Mouse (Mus musculus): ENCODE measurements around the gene Cnot8.

Gene Cnot8

DNA sequence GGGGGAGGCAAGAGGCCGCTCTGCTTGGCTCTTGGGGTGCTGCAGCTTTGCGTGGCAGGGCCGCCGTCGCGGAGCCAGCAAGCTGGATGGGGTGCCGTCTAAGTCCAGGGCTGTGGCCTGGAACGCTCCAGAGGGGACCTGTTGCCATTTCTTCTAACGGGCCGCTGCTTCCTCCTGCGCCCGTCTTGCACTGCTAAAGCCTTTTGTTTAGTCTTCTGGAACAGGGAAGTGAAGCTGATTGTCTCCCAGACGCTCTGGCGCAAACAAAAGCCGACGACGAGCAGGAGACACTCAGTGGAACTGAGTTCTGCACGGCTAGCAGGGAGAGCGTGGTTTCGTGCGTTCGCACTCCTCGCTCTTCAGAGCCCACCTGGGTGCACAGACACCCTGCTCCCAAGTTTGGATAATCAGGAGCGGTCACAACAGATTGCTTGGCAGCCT, 418 bp downstream of the Cnot8 start:
- DNase-seq (ENCODE audit: low spot score) = peak; percentile 29

DNA sequence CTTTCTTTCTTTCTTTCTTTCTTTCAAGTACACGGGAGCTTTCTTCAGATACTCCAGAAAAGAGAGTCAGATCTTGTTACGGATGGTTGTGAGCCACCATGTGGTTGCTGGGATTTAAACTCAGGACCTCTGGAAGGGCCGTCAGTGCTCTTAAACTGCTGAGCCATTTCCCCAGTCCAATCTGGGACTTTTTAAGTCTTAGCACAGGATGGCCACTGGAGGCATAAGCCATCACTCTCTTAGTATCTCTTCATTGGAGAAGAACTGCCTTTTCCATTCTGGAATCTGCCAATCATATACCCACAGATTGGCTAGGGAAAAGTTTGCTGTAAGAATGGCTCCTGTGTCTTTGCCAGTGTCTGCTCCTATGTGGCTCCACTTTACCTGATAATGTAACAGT, 3.1 kb downstream of the Cnot8 start:
- DNase-seq (ENCODE audit: low spot score) = no peak

DNA sequence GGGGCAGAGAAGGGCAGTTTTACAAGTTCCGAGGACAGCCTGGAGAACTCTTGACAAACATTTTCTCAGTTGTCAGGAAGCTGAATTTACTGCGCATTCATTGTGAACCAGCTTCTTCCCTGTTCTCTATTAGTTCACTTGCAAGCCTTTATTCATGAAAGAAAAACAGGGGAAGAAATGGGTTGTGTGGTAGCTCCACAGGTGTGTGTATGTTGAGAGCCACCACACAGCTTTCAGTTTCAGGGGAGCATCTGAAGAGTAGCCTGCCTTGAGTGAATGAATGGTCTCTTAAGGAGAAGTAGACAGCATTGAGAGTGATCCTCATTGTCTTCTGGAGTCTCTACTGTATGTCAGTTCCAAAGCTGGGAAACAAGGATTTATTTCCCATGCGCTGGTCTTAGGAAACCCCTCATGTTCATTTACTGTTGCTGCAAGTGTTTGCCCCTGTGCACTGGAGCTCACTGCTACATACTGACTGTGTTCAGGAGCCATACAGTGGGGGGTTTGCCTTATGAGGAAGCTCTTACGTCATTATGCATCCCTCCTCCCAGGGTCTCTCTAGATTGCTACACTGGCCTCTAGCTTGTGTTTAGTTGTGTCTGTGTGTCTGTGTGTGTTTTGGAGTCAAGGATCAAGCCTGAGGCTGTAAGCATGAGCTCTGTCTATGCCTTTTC, 3.8 kb downstream of the Cnot8 start:
- DNase-seq (ENCODE audit: low spot score) = no peak

DNA sequence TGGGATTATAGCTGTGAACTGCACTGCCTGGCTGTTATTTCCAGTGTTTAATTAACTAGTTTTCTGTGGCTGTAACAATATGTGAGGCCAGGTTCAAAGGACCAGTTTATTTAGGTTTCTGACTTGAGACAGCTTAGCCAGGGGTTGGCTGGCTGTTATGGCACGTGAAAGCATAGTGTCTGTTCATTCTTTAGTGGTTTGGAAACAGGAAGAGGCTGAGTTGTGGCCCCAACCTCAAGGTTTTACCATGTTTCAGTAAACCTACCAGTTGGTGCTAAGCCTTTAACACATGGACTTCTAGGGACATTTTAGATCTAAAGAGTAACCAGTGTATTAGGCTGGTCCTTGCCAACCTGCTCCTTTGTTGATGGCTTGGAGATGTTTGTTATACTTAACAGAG, 12.6 kb downstream of the Cnot8 start:
- DNase-seq (ENCODE audit: low spot score) = no peak

DNA sequence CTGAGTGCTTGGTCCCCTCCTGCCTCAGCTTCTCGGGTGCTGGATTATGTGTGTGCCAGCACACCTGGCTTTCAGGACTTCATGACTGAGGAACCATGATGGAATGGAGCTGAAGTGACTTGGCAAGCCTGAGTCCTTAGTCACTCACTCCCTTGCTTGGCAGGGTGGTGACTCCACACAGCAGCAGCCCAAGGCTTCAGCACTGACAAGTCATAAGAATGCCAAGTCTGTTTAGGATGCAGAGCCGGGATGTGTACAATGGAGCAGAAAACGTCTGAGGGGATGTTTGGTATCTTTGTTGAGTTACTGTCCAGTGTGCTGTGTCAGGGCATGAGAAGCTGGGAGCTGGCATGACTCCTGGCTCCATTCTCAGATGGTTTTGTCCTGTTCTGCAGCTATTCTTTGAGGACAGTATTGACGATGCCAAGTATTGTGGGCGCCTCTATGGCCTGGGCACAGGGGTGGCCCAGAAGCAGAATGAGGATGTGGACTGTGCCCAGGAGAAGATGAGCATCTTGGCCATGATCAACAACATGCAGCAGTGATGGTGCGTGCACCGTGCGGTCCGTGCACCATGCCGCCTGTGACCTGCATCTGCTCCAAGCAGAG, 13.2 kb downstream of the Cnot8 start:
- DNase-seq (ENCODE audit: low spot score) = no peak

DNA sequence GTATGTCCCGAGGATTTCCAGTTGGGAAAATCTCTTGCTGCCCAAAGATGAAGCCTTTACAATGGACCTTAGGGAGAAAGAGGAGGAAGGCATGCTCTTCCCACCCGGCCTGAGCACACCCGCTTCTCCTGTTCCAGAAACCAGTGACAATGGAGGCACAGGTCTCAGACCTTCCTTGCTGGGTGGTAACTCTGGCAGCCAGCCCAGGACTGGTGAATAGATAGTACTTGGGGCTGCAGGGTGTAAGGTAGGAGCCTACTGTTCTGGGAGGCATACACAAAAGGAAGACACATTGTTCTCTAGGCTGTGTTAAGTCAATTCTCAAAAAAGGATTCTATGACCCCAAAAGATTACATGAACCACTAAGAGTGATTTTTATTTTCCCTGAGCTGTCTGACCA, 16.7 kb downstream of the Cnot8 start:
- no peak for DNase-seq (ENCODE audit: low spot score)

DNA sequence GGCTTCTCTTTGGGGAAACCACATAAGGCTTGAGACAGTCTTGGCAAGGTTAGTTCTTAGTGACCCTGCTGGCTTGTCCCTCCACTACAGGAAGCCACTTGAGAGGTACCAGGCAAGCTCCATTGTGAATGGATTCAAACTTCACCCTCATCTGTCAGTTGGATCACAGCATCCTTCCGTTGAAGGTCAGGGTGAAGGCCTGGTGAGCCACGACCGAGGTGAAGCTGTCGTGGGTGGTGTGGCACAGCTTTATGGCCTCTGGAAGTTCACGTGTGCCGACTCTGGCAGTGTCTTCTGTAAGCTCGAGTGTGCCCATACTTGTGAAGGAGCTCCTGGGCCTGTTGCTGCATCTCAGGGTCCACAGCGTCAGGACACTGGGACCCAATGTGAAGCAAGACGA, 17.4 kb downstream of the Cnot8 start:
- DNase-seq (ENCODE audit: low spot score) = no peak

DNA sequence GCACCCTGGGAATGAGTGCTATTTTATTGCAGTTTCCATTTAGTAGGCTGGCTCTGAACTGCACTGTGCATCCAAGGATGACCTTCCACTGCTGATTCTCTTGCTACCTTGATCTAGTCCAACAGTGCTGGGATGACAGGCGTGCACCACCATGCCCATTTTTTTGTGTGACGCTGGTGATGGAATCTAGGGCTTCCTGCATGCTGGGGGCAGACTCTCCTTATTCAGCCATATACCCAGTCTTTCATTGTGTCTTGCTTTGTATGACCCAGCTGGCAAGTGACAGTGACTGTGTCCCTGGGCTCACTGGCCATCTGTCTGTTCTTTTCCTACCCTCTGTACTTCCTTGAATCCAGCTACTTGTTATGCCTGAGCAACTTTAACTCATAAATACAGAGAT, 19.8 kb downstream of the Cnot8 start:
- DNase-seq (ENCODE audit: low spot score) = no peak

DNA sequence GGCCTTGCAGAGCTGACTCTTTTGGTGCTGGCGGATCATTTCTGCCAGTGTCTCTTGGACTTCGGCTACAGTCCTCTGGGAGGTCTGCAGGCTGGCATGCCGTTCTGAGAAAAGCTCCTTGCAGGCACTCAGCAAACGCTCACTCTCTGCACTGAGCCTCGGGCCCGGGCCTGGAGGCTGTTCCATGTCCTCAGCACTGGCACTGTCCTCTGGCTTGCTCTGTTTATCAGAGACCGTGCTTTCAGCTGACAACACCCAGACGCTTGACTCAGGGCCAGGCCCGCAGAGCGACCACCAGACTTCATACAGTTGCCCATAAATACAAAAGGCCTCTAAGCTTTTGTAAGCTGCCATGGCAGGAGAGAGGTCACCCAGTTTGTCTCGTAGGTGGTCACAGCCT, 21.1 kb downstream of the Cnot8 start:
- no peak for DNase-seq (ENCODE audit: low spot score)

DNA sequence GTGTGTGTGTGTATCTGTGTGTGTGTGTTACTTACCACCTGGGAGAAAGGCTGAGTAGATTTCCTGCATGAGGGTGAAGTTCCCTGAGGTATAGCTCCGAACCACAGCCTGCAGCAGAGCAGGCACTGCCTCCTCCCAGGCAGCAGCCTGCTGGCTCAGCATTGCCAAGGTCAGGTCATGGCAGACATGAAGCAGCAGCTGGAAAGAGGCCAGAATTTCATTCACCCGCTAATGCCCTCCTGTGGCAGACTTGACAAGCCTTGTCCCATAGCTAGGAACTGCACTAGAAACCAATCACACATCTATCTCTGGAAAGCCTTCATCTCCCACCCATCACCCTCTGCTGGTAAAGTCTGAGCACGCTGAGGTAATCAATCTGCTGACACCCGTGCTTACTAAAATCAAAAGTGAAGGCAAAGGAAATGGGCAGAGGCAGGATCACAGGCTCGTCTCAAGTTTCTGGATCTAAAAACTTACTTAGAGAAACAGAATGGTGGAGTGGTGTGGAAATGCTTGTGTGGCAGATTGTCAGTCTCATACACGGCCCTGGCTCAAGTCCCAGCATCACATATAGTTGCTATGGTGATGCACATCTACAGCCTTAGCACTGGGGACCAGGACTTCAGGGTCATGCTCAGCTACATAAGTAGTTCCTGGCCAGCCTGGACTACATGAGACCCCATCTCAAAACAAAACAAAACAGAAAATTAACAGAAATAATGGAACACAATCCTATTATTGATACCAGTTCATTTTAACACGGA, 22.6 kb downstream of the Cnot8 start:
- peak; percentile 52 for DNase-seq (ENCODE audit: low spot score)

DNA sequence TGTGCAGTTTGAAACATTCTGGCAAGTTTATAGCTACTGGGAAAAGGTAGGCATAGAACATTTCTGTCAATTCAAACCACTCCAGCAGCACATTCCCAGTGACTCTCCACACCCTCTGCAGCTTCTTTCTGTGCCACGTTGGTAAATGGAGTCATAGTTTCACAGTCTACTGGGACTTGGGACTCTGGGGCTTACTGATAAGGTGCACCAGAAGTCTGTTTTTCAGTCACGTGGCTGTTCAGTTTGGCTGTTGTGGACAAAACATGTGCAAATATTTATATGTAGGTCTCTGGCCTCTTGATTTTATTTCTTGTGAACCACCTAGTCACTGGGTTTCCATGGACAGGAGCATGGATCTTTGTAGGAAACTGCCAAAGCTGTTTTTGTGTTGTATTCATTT, 23.6 kb downstream of the Cnot8 start:
- DNase-seq (ENCODE audit: low spot score) = no peak

DNA sequence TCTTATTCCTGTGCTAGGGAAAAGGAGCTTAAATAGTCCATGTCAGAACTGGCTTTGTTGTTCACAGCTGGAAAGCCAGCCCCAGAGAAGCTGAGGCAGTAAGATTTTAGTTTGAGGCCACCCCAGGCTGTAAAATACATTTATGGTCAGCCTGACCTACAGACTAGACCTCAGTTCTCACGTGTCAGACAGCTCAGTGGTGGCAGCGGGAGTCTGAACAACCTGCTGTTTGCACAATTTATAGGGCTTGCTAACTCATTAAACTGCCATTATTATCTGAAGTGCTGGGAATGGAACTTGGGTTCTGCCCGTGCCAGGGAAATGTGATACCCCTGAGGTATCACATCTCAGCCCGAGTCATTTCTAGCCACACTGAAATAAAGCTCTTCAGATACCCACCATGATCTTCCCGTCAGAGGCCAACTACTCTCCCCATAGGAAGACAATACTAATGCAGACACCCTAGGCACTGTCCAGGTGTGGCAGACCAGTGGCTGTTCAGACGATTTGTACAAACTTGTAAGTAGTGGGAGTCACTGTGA, 25.4 kb downstream of the Cnot8 start:
- no peak for DNase-seq (ENCODE audit: low spot score)

DNA sequence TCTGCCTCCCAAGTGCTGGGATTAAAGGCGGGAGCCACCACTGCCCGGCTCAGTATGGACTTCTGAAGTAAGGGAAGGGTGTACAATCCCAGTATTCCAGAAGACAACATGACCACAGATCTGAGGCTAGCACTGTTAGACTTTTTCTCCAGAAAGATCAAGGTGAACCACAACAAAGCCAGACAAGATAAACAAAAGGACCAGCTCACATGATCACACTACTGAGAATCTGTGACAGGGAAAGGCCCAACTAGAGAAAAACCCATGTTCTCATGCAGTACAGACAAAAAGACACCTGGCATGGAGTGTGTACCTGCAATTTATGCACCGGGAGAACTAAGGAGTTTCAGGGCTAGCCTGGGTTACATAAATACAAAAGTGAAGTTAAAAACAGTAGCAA, 28.1 kb downstream of the Cnot8 start:
- DNase-seq (ENCODE audit: low spot score) = no peak

DNA sequence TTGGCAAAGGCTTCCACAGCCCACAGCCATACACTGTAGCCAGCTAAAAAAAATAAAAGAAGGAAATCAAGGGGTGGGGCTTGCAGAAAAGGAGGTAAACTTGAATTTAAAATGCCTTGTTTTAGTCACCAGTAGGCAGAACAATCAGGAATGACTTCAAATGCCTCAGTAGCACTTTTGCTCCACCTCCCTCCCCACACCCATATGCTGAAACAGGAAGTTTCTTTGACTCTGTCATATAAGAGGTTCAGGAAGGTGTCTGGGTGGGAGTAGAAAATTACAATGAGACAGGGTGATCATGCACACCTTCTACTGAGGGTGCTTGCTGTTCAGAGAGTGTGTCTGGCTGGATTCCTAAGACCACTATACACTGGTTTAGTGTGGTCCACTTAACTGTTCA, 30.9 kb downstream of the Cnot8 start:
- DNase-seq (ENCODE audit: low spot score) = no peak

DNA sequence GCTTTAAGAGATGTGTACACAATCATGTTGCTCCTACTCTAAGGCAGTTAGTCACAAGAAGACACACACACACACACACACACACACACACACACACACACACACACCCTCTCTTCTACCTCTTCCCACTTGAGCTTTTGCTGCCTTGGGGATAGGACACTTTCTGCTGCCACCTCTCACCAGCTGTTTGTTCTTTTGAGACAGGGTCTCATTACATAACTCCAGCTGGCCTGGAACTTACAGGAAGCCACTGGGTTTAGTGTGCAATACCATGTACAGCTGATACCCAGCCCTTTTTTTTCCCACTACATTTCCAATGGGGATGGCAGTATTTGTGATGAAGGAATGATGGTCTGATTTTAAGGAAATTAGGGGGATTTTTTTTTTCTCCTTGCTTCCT, 31.3 kb downstream of the Cnot8 start:
- DNase-seq (ENCODE audit: low spot score) = no peak

DNA sequence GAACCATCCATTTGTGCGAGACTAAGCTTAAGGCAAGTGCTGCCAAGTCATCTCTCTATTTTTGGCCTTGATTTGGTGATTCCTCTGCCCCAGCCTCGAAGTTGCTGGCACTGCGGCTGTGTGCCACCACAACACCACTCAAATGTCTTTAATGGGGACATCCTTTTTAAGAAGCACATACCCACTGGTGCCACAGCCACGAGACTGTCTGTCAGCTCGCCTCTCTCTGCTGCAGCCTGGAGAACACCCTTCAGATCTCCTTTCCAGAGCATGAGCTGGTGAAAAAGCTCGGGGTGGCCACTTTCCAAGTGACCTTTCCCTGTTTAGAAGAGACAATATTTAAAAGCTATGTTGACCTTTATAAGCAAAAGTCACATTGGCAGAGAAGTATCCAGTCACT, 32.7 kb downstream of the Cnot8 start:
- DNase-seq (ENCODE audit: low spot score) = no peak

DNA sequence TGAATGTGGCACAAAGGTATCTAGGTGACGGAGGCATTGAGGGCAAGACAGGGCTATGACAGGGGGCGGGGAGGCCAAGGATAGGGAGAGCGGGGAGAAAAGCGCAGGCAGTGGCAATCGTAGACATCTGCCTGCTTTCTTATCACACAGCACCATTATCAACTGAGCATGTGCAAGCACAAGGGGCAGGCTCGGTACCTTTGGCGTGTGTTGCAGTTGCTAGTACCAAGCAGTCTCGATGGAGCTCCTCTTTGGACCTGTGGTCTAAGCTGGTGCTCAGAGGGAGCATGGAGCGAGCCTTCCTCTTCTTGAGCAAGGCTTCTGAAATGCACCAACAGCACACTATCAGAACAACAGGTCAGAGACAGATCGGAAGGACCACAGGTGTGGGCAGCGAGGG, 34.9 kb downstream of the Cnot8 start:
- DNase-seq (ENCODE audit: low spot score) = no peak

DNA sequence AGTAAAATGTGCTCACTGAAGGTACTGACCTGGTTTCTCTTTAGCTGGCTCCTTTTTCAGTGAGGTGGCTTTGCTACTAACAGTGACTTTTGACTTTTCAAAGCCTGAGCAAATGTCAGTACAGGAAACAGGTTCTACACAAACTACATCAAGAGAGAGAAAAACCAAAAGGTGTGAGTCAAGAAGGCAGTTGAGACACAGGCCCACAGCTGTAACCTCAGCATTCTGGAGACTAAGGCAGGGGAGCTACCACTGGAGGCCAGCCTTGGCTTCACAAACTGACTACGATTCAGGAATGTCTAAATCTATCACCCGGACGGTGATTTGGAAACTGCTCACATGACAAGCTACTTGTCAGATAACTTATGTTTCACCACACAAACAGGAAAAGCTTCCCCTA, 35.5 kb downstream of the Cnot8 start:
- no peak for DNase-seq (ENCODE audit: low spot score)

DNA sequence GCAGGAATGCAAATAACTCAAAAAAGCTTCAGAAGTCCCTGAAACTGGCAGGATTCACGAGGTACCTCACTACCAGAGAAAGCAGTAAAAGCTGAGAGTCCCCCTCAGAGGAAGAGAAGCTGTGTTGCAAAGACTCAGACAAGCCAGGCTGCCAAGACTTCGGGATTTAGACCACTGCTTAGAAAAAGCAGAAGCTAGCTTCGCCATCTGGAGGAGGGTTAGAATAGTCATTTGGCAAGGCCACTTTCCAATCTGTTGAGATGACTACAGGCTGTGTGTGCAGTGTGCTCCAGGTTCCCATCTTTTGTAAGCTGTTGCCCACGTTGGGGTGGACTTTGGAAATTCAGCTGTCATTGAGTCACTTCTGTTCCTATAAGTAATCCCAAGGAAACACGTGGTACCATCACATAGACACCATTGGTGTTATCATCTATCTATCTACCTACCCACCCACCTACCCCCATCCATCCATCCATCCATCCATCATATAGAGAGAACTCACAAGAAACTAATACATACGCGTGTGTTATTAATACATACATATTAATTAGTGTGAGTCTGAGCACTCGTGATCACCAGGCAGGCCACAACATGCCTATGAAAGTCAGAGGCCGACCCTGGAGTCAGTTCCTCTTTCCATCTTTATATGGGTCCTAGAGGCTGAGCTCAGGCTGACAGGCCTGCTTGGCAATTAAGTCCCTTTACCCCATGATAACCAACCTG, 39.9 kb downstream of the Cnot8 start:
- DNase-seq (ENCODE audit: low spot score) = no peak

DNA sequence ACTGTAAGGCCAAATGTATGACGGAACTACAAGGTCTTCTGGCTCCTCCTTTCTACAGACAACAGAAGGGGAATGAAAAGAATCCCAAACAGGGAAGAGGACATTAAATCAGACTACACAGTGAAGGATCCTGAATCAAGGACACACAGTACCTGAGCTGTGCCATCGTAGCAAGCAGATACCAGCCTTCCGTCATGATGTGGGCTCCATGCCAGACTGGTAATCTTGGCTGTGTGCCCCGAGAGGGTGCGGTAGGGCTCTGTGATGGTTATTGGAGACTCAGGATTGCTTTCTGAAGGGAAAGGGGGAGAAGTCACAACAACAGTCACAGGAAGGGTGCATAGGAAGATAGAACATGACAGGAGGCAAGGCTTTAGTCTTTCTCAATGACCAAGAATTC, 42.3 kb downstream of the Cnot8 start:
- DNase-seq (ENCODE audit: low spot score) = peak; percentile 17

DNA sequence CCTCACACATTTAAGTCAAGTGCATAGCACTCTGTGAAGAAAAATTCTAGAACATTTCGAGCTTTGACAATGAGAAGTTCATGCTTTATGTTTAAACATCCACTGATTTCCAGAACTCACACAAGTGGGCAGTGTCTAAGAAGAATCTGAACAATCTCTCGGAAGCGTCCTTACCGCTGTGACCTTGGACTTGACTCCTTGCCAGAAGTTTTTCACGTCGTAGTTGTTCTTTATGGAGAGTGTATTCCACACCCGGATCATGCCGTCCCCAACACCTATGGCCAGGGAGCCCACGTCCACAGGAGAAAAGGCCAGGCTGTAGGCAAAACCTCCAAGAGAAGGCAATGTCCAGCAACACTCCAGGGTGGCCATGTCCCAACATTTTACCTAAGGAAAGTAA, 51.5 kb downstream of the Cnot8 start:
- DNase-seq (ENCODE audit: low spot score) = no peak

DNA sequence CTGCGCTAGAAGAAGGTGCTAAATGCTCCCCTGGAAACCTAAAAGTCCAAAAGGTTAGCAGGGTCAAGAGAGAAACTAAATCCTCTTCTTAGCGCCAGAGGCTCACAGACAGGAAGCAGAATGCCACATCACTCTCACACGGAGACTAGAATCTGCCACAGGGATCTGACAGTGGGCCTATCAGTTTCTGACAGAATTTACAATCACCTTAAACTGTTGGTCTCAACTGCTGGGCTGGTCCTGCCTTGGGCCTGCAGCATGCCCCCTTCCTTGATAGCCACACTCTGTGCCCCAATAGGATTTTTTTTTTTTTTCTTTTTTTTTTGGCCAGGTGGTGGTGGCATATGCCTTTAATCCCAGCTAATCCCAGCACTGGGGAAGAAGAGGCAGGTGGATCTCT, 52.9 kb downstream of the Cnot8 start:
- DNase-seq (ENCODE audit: low spot score) = no peak

DNA sequence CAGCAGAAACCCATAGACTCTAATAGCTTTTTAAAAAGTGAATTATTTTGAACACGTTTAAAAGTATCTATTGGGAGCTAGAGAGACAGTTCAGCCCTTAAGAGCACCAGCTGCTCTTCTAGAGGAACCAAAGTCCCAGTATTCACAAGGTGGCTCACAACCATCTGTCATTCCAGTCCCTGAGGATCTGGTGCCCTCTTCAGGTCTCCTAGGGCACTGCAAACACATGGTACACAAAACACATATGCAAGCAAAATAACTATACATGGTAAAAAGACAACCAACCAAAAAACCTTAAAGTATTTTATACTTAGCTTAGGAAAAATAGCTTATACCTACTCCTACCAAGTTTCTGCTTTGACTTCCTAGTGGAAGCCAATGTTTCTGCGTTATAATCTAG, 61.1 kb downstream of the Cnot8 start:
- no peak for DNase-seq (ENCODE audit: low spot score)

Measured in ovary, postnatal 14 days (tissue).